Mouse (Mus musculus) embryonic facial prominence, embryonic 15.5 days (tissue): ENCODE results near the gene Spdl1. TPM values are rescaled to one million over a fixed set of nuclear protein-coding genes. Genes with fewer than 3 reads are reported as not detected.
"Not testable (repeated sequence)": the region's sequence is repeated elsewhere in the genome, so short reads cannot be mapped to it uniquely, and the experiment has no call there.

ENCODE experiments used
- ATAC-seq: fragments of 200-750 bp; cut with Nextera tagmentation; 2 replicates; pipeline ENCODE4 v1.8.0; 2017; ENCODE audit warnings: low read depth, moderate TSS enrichment; ENCODE audit not compliant: insufficient number of reproducible peaks, low FRiP score, low TSS enrichment
- H3K27ac ChIP-seq: fragments of 300-500 bp; sonication (generic); replicated peaks from 2 replicates; pipeline ENCODE4 v1.5.1; 2015; ENCODE audit warnings: mild to moderate bottlenecking, inconsistent platforms
- H3K27me3 ChIP-seq: fragments of 300-500 bp; sonication (generic); 2 replicates; pipeline ENCODE4 v1.6.1; 2015; ENCODE audit warnings: inconsistent platforms
- H3K36me3 ChIP-seq: fragments of 300-500 bp; sonication (generic); 2 replicates; pipeline ENCODE4 v1.6.1; 2015; ENCODE audit warnings: mild to moderate bottlenecking, inconsistent platforms
- H3K4me1 ChIP-seq: fragments of 300-500 bp; sonication (generic); 2 replicates; pipeline ENCODE4 v1.6.1; 2015; ENCODE audit warnings: inconsistent platforms
- H3K4me2 ChIP-seq: fragments of 300-500 bp; sonication (generic); replicated peaks from 2 replicates; pipeline ENCODE4 v1.6.1; 2015; ENCODE audit warnings: mild to moderate bottlenecking, inconsistent platforms
- H3K4me3 ChIP-seq: fragments of 300-500 bp; sonication (generic); replicated peaks from 2 replicates; pipeline ENCODE4 v1.5.1; 2015; ENCODE audit warnings: mild to moderate bottlenecking, inconsistent platforms
- H3K9ac ChIP-seq: fragments of 300-500 bp; sonication (generic); 2 replicates; pipeline ENCODE4 v1.6.1; 2015; ENCODE audit warnings: inconsistent platforms
- H3K9me3 ChIP-seq: fragments of 300-500 bp; sonication (generic); replicated peaks from 2 replicates; pipeline ENCODE4 v1.6.1; 2016; ENCODE audit warnings: inconsistent platforms
- WGBS: fragments of 180-500 bp; shearing (Covaris S2); methylation state at CpG from one replicate; pipeline ENCODE4 v1.1.7; 2015; 5-methylcytosine and 5-hydroxymethylcytosine counted together
- polyA plus RNA-seq: library from polyadenylated mRNA; unstranded; fragments of >200 nt; fragmentation: Nextera tagmentation; extraction: Ambion mirVana; gene quantifications from 2 replicates; pipeline ENCODE4 v1.2.1, GENCODE M21; 2015

The Spdl1 gene
- polyA plus RNA-seq, 1 experiment from 2014 or later = 14.4 TPM

- not testable (repeated sequence) for H3K4me2 ChIP-seq, H3K4me3 ChIP-seq, H3K27ac ChIP-seq, H3K9ac ChIP-seq, ATAC-seq, H3K36me3 ChIP-seq, H3K9me3 ChIP-seq, H3K4me1 ChIP-seq, H3K27me3 ChIP-seq
- 80% methylated on average over 4 of the region's 4 CpGs for WGBS
Measured at GRCm38 (mm10) chr11:34805026-34805425, 28.4 kb downstream of the Spdl1 start.

DNA sequence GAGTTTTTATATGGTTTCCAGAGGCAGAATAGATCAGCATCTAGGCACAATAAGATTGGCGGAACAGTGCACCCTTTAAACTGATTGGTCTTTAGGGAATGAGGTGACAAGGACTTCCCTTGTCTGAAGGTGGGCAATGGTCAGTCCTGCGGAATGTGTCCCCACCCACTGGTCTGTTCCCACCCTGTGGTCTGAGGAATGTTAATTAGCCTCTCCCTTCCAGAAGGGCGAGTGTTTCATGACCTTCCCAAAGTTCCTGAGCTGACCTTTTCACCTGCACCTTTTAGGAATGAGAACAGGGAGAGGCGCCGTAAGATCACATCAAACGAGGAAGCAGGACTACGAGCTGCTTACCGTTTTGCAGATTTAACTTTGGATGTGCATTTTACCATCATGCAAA is 35.4 kb downstream of the Spdl1 start:
- not testable (repeated sequence) for H3K9me3 ChIP-seq, H3K4me2 ChIP-seq, H3K27me3 ChIP-seq, H3K4me1 ChIP-seq, H3K27ac ChIP-seq, H3K4me3 ChIP-seq, H3K9ac ChIP-seq, ATAC-seq, H3K36me3 ChIP-seq
- WGBS = 50% methylated on average over 8 of the region's 8 CpGs

GRCm38 (mm10) chr11:34796097-34796496 is 37.3 kb downstream of the Spdl1 start:
- Histone ChIP-seq H3K4me3 (no peak overlapping the region), H3K27me3 (no peaks in the 10 kb centered on the region), H3K9ac (no peak overlapping the region), H3K9me3 (no peaks in the 10 kb centered on the region), H3K4me1 (no peaks in the 10 kb centered on the region), H3K27ac (no peak overlapping the region), H3K36me3 (no peaks in the 10 kb centered on the region), H3K4me2 (no peak overlapping the region)
- ATAC-seq = no peak
- WGBS = 29% methylated on average over 4 of the region's 4 CpGs

GRCm38 (mm10) chr11:34791872-34792271 is 41.6 kb downstream of the Spdl1 start:
- no peak overlapping the region for H3K27ac ChIP-seq
- H3K4me1 ChIP-seq = no peaks in the 10 kb centered on the region
- no peak overlapping the region for H3K4me2 ChIP-seq
- ATAC-seq = no peak
- WGBS = 58% methylated on average over 8 of the region's 8 CpGs
- no peaks in the 10 kb centered on the region for H3K9me3 ChIP-seq
- H3K9ac ChIP-seq = no peak overlapping the region
- H3K36me3 ChIP-seq = no peaks in the 10 kb centered on the region
- H3K27me3 ChIP-seq = no peaks in the 10 kb centered on the region
- no peak overlapping the region for H3K4me3 ChIP-seq

- H3K9me3 ChIP-seq = no peaks in the 10 kb centered on the region
- no peak for ATAC-seq
Measured at GRCm38 (mm10) chr11:34784864-34785263, 48.6 kb downstream of the Spdl1 start.

DNA sequence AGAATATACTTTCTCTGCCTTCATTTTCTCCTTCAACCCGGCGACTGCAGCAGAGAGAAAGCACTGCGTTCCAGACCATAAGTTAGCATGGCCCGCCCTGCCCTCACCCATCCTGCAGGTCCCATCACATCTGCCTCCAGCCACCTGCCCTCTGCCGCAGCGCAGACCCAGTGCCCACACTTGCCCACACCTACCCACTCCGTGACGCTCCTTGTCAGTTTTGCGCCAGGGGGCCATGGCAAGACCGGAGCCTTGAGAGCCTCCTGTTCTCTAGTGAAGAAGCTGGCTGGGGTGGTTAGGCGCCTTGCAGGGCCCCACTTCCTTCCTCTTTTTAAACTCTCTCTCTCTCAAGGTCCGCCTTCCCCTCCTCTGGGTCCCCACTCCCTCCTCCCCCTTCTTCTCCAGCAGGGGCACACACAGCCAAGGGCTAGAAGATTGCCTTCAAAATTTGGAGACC is 49.8 kb downstream of the Spdl1 start, which contains the start of gene Dock2:
Dock2 (minus strand) TSS at position 306 of the 457 bp plus-strand sequence.
- H3K9me3 ChIP-seq = no peaks in the 10 kb centered on the region
- no peaks in the 10 kb centered on the region for H3K36me3 ChIP-seq
- H3K27me3 ChIP-seq = no peaks in the 10 kb centered on the region
- no peak within 1 kb of the TSS for H3K4me3 ChIP-seq
- ATAC-seq = no peak
- no peaks in the 10 kb centered on the region for H3K4me1 ChIP-seq
- no peak within 1 kb of the TSS for H3K9ac ChIP-seq
- no peak within 1 kb of the TSS for H3K27ac ChIP-seq
- no peak within 1 kb of the TSS for H3K4me2 ChIP-seq
- WGBS = 80% methylated on average over 12 of the region's 12 CpGs

More at GRCm38 (mm10) chr11:34784864-34785263, 48.6 kb downstream of the Spdl1 start:
- H3K27ac ChIP-seq = no peak overlapping the region
- no peaks in the 10 kb centered on the region for H3K27me3 ChIP-seq
- H3K4me1 ChIP-seq = no peaks in the 10 kb centered on the region
- H3K9ac ChIP-seq = no peak overlapping the region
- H3K4me3 ChIP-seq = no peak overlapping the region
- no peaks in the 10 kb centered on the region for H3K36me3 ChIP-seq
- no peak overlapping the region for H3K4me2 ChIP-seq

DNA sequence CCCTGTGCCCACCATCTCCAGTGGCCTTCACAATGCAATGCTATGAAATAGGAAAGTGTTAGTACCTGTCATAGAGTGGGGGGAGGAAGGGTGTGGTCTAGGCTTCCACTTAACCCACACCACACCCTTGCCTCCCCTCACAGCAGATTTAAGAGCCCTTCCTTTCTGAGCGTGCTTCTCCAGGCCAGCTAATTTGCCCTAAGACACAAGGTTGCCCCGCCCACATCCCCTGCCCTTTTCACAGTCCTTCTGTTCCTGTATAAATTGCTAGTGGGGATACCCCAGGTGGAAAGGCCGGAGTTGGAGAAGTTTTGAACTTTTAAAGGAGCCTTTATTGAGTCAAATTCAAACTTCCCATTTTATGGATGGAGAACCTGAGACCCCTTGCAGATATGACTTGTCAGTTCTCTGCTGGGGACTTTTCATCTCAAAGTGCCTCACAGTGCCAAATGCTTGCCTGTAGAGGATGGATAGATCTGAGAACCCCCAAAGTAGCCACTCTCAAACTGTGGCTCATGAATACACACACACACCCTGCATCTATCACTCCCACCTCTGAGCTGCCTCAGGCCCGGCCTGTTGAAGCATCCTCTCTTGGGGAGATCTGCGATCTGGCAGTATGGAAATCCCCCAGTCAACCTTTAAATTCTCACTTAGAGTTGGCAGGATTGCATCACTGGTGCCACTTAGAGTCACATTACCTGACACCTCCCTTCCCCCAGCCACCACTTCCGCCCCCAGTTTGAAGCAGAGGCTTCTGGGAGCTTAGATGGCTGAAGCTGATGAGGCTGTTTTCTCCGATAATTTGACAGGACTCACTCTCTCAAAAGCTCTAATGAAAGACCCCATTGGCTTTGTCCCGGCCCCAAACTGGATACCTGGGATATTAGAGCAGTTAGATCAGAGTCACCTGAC is 50.7 kb downstream of the Spdl1 start:
- no peak for ATAC-seq
- H3K4me2 ChIP-seq = no peak overlapping the region
- no peaks in the 10 kb centered on the region for H3K36me3 ChIP-seq
- 68% methylated on average over 8 of the region's 8 CpGs for WGBS
- H3K4me1 ChIP-seq = no peaks in the 10 kb centered on the region
- H3K9me3 ChIP-seq = no peaks in the 10 kb centered on the region
- no peaks in the 10 kb centered on the region for H3K27me3 ChIP-seq
- H3K27ac ChIP-seq = no peak overlapping the region
- no peak overlapping the region for H3K4me3 ChIP-seq
- H3K9ac ChIP-seq = no peak overlapping the region

GRCm38 (mm10) chr11:34780786-34781185 is 52.7 kb downstream of the Spdl1 start:
- WGBS = 90% methylated on average over 2 of the region's 2 CpGs
- Histone ChIP-seq H3K9ac (no peak overlapping the region), H3K27me3 (no peaks in the 10 kb centered on the region), H3K4me3 (no peak overlapping the region), H3K4me1 (no peaks in the 10 kb centered on the region), H3K36me3 (no peaks in the 10 kb centered on the region), H3K4me2 (no peak overlapping the region), H3K9me3 (no peaks in the 10 kb centered on the region), H3K27ac (no peak overlapping the region)
- ATAC-seq = no peak

GRCm38 (mm10) chr11:34779966-34780365 is 53.5 kb downstream of the Spdl1 start:
- 87% methylated on average over 4 of the region's 4 CpGs for WGBS
- no peak overlapping the region for H3K4me2 ChIP-seq
- ATAC-seq = no peak
- no peak overlapping the region for H3K4me3 ChIP-seq
- H3K36me3 ChIP-seq = no peaks in the 10 kb centered on the region
- no peak overlapping the region for H3K27ac ChIP-seq
- H3K27me3 ChIP-seq = no peaks in the 10 kb centered on the region
- H3K9ac ChIP-seq = no peak overlapping the region
- no peaks in the 10 kb centered on the region for H3K9me3 ChIP-seq
- no peaks in the 10 kb centered on the region for H3K4me1 ChIP-seq

DNA sequence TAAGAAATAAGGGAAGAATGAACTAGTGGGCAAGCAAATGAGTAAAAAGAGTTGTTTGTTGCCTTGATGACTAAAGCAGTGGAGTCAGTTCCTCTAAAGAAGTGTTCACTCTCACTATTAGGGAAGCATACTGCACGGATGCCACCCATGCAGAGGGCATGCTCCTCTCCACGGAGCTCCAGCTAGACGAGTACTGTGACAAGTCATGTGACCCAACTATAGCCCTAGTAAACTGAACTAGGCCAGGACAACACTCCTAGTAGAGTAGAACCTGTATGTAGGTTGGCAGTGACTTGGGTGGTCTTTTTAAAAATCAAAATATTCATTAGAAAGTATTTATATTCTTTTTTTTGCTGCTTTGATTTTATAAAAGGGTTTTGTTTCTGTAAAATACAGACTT is 55.1 kb downstream of the Spdl1 start:
- no peak for ATAC-seq
- no peaks in the 10 kb centered on the region for H3K27me3 ChIP-seq

GRCm38 (mm10) chr11:34777529-34777928 is 55.9 kb downstream of the Spdl1 start:
- no peak overlapping the region for H3K27ac ChIP-seq
- no peaks in the 10 kb centered on the region for H3K36me3 ChIP-seq
- no peak overlapping the region for H3K4me2 ChIP-seq
- 89% methylated on average over 4 of the region's 4 CpGs for WGBS
- no peak overlapping the region for H3K9ac ChIP-seq
- no peaks in the 10 kb centered on the region for H3K27me3 ChIP-seq
- no peak overlapping the region for H3K4me3 ChIP-seq
- no peak for ATAC-seq
- no peaks in the 10 kb centered on the region for H3K4me1 ChIP-seq
- no peaks in the 10 kb centered on the region for H3K9me3 ChIP-seq

More for the DNA sequence above, 55.1 kb downstream of the Spdl1 start:
- no peaks in the 10 kb centered on the region for H3K4me1 ChIP-seq
- H3K4me3 ChIP-seq = no peak overlapping the region
- H3K27ac ChIP-seq = no peak overlapping the region
- no peak overlapping the region for H3K4me2 ChIP-seq
- WGBS = 80% methylated on average over 3 of the region's 3 CpGs
- no peaks in the 10 kb centered on the region for H3K36me3 ChIP-seq
- H3K9ac ChIP-seq = no peak overlapping the region
- no peaks in the 10 kb centered on the region for H3K9me3 ChIP-seq

DNA sequence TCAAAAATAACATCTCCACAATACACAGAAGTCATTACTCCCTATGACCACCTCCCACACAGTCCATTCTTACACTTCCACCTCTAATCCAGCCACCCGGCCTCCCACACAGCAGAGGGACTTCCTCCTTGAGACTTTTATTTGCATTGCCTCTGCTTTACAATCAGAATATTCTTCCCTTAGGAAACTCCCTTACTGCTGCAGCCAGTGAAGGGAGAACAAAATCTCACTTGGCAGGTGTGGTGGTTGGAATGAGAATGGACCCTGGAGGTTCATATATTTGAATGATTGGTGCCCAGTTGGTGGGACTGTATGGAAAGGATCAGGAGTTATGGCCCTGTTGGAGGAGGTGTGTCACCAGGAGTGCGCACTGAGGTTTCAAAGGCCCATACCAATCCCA is 57.4 kb downstream of the Spdl1 start:
- no peaks in the 10 kb centered on the region for H3K27me3 ChIP-seq
- no peak for ATAC-seq
- no peak overlapping the region for H3K4me3 ChIP-seq
- H3K27ac ChIP-seq = no peak overlapping the region
- H3K4me2 ChIP-seq = no peak overlapping the region
- H3K36me3 ChIP-seq = no peaks in the 10 kb centered on the region
- 89% methylated on average over 2 of the region's 2 CpGs for WGBS
- no peaks in the 10 kb centered on the region for H3K4me1 ChIP-seq
- H3K9me3 ChIP-seq = no peaks in the 10 kb centered on the region
- H3K9ac ChIP-seq = no peak overlapping the region
